Comparison of ENCODE assay signal across 9 mouse cellular contexts in genomic region chr7:84329174-84329583, GRCm38 (mm10).
DNase-seq lines count a peak whose midpoint lies in the region; ATAC-seq and TF ChIP-seq lines count a peak whose summit lies in the region.
"Had no signal": no experiment of that assay in that cellular context is flagged by ENCODE, and none has a peak within 500 bp of the region (broad histone marks: within the 10 kb centered on the region; RNA-seq: fewer than 3 reads in every experiment).

No protein-coding gene starts in this region.

- no peak for TF ChIP-seq EP300 in heart, adult 2 months (IDR thresholded peaks at IDR 0.05; ENCODE audit: insufficient read depth, low read depth, low read length)

- intact Hi-C loops in heart, adult 2 months (cut with DNase I), result no loop called here

- no peaks in the 10 kb centered on the region for H3K9me3 ChIP-seq in heart, embryonic 10.5 days
- no peaks in the 10 kb centered on the region for H3K9me3 ChIP-seq in forebrain, postnatal 0 days (ENCODE audit: low read length)

- no peaks in the 10 kb centered on the region for H3K36me3 ChIP-seq in heart, embryonic 10.5 days
- no peaks in the 10 kb centered on the region for H3K36me3 ChIP-seq in heart, adult 2 months (ENCODE audit: control insufficient read depth, insufficient read depth, low read length)
- H3K36me3 ChIP-seq in forebrain, postnatal 0 days (ENCODE audit: insufficient read depth), result peaks cover 9% of the 10 kb centered on the region; the same call in 1 of the 2 replicates

- DNase-seq in heart, embryonic 10.5 days (ENCODE audit: low spot score), result no peak
- no peak for DNase-seq in heart, adult 2 months
- peak; percentile 26 for DNase-seq in kidney, postnatal 10 days
- no peak for DNase-seq in kidney, postnatal 4 days
- DNase-seq in embryo, embryonic 10.5 days (ENCODE audit: low spot score), result peak; percentile 28
- DNase-seq in forebrain, postnatal 0 days, result peak; percentile 57
- no peak for DNase-seq in right cerebral cortex, postnatal 25 days
- DNase-seq in B cell, adult 2 months, result no peak
- DNase-seq: gastrocnemius, postnatal 10 days had no signal

- ATAC-seq in forebrain, postnatal 0 days, result peak; percentile 60

- TF ChIP-seq POLR2A in heart, adult 2 months (IDR thresholded peaks at IDR 0.05; ENCODE audit: insufficient read depth, low read depth, low read length), result no peak

- H3K4me1 ChIP-seq in heart, embryonic 10.5 days, result peaks cover 28% of the 10 kb centered on the region
- H3K4me1 ChIP-seq in heart, adult 2 months (ENCODE audit: control insufficient read depth, insufficient read depth, low read length), result no peaks in the 10 kb centered on the region; the same call in 1 of the 2 replicates
- H3K4me1 ChIP-seq in forebrain, postnatal 0 days (ENCODE audit: insufficient read depth), result peaks cover 7% of the 10 kb centered on the region; the same call in 1 of the 2 replicates

- H3K9ac ChIP-seq in heart, adult 2 months (ENCODE audit: low read depth, low read length), result no peak overlapping the region
- H3K9ac ChIP-seq in forebrain, postnatal 0 days, result no peak overlapping the region

- H3K4me2 ChIP-seq in forebrain, postnatal 0 days (ENCODE audit: low read depth), result no peak overlapping the region

- no peak overlapping the region for H3K4me3 ChIP-seq in heart, embryonic 10.5 days
- no peak overlapping the region for H3K4me3 ChIP-seq in heart, adult 2 months
- H3K4me3 ChIP-seq in forebrain, postnatal 0 days (ENCODE audit: low read depth, low read length), result no peak overlapping the region

- WGBS in heart, embryonic 10.5 days, result 12% methylated on average over 1 of the region's 1 CpGs
- WGBS in heart, adult 2 months, result 28% methylated on average over 1 of the region's 1 CpGs
- WGBS in forebrain, postnatal 0 days, result 13% methylated on average over 1 of the region's 1 CpGs

- peak overlapping the region; percentile 52; the same call in 1 of the 2 replicates for H3K27ac ChIP-seq in heart, embryonic 10.5 days
- H3K27ac ChIP-seq in heart, adult 2 months, result no peak overlapping the region
- no peak overlapping the region for H3K27ac ChIP-seq in forebrain, postnatal 0 days (ENCODE audit: low read depth, low read length)

- no peak for TF ChIP-seq CTCF in heart, adult 2 months (IDR thresholded peaks at IDR 0.05)
- no peak for TF ChIP-seq CTCF in forebrain, postnatal 0 days (IDR thresholded peaks at IDR 0.05; ENCODE audit: low read depth)

- no peaks in the 10 kb centered on the region for H3K27me3 ChIP-seq in heart, embryonic 10.5 days (ENCODE audit: insufficient read depth, poor library complexity, severe bottlenecking)
- no peaks in the 10 kb centered on the region for H3K27me3 ChIP-seq in heart, adult 2 months (ENCODE audit: control insufficient read depth, insufficient read depth, low read length)
- H3K27me3 ChIP-seq in forebrain, postnatal 0 days (ENCODE audit: insufficient read depth, low read length), result no peaks in the 10 kb centered on the region

- no peaks in the 10 kb centered on the region for H3K79me2 ChIP-seq in heart, adult 2 months (replicated peaks; ENCODE audit: control insufficient read depth, insufficient read depth, low read length)

Comparison
In these comparisons a context has a peak if more than half of its experiments do, and no peak if none do; other contexts are left out.
1. DNase-seq: peak in kidney, postnatal 10 days (single experiment), embryo, embryonic 10.5 days (single experiment) and forebrain, postnatal 0 days (single experiment); none in heart, embryonic 10.5 days (single experiment), heart, adult 2 months (0 of 2), kidney, postnatal 4 days (0 of 2), right cerebral cortex, postnatal 25 days (single experiment) and B cell, adult 2 months (0 of 2).